Mouse (Mus musculus): ENCODE results near the gene Elmo1.

GRCm38 (mm10) chr13:20539631-20540030 lies 449.2 kb downstream of the Elmo1 start:
- no peak for TF ChIP-seq GATA1 (IDR thresholded peaks at IDR 0.05; ENCODE audit: borderline replicate concordance, low read length)
- TF ChIP-seq FLI1 (IDR thresholded peaks at IDR 0.05; ENCODE audit: low read length): no peak

All from megakaryocyte, embryonic 14.5 days (primary cell).